Mouse (Mus musculus) skeletal muscle tissue, adult 2 months (tissue): Measurements from ENCODE around the gene Wdr11.

Experiments
- DNase-seq: peaks from one replicate; pipeline ENCODE4 v3.0.0-alpha.2; 2012; ENCODE audit warnings: low read depth, low spot score

Gene Wdr11

DNA sequence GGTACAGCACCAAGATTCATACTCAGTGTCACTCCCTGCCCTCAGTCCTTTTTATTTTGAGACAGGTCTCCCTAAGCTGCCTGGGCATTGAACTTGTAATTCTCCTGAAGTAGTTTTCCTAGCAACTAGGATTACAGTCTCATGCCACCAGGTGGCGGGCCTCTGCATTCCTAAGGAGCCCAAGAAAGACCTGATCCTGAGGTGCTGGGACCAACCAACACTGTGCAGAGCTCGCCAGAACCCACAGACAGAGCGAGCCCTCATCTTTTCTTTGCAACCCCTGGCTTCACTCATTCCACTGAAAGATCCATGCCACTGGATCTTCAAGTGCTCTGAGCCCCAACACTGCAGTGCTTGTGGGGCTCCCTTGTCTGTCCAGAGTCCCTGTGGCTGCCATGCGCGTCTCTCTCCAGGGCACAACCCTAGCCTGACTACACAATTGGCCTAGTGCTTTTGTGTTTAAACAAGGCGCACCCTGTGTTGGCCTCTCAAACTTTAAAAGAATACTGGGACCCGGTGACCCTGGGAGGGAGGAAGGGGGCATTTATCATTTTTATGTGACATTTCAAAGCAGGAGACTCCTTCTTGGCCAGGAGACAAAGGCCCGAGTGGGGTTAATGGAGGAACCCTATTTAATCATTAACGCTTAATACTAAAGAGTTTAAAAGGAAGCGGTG lies 89.0 kb downstream of the Wdr11 start:
- DNase-seq = no peak

DNA sequence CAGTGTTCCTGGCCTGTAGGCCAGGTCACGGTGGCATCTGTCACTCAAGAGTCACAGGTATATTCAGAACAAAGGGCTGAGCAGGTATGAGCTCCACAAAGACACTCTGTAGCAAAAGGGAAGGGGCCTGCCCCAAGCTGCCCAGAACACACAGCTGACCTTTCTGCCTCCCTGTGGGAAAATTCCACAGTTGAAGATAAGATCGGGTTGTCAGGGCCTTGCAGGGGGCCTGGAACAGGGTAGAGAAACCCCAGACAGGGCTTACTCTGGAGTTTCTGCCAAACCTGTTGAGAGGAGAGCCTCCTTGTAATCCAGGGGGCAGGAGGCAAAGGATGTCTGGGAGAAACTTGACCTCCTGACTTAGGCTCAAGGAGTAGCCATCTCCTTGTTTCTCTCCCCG lies 90.9 kb downstream of the Wdr11 start:
- no peak for DNase-seq

DNA sequence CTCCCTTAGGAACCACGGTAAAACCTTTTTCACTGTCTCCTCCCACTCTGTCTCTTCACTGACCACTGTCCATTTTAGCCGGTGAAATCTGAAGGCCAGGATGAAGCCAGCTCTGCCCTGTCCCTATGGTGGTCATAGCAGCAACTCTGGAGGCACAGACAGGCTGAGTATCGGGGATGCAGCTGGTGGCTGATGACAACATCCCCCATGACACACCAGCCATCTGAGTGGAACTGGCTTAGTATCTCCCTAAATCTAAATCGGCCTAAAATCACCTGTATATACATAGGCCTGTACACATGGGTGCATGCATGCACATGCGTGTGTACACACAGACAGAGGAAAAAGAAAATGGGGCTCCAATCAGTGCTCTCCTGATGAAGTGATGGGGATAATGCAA lies 93.7 kb downstream of the Wdr11 start:
- no peak for DNase-seq
